ENCODE assay signal across 8 mouse cellular contexts in the genomic region with DNA sequence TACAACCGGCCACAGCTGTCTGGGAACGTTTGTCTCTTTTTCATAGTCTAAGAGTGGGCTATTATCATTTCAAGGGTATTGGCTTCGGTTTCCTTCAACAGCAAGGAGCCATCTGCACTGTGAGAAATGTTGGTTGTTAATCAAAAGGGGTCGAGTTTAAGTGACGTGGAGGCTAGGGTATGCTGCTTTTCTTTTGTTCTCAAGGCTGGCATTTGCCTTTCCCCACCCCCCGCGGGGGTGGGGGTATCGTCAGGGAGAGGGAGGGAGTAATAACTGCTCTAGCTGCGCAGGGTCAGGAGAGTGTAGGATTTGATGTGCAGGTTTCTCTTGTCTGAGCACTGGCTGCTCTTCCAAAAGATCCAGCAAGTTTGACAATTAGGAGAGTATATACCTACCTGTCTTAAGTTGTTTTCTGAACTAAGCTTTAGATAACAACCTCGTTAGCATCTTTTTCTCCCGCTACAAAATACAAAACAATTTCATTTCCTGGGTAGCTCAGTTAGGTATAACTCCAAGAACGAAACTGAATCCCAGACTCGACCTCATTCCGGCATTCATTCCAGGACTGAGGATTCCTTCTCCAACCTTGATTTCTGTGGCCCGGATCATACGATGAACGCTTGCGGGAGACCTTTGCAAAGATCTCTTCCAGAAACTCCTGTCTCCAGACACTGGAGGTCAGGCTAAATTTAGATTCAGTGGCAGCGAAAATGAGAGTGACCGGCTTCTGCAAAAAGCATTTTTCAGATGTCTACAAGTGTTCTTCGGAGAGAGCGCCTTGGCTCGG. TPM values are rescaled to one million over a fixed set of nuclear protein-coding genes. Genes with fewer than 3 reads are reported as not detected.
A peak's percentile ranks its signal among the peaks of the same experiment; 100 is the strongest.
DNase-seq lines count a peak whose midpoint lies in the region; ATAC-seq and TF ChIP-seq lines count a peak whose summit lies in the region.

No protein-coding gene starts in this region.

- 1% methylated on average over 23 of the region's 23 CpGs for WGBS in kidney, adult 2 months
- under 1% methylated on average over 23 of the region's 23 CpGs for WGBS in midbrain, embryonic 14.5 days

- peak overlapping the region; percentile 73 for H3K4me2 ChIP-seq in midbrain, embryonic 14.5 days (ENCODE audit: low read length)

- TF ChIP-seq POLR2A in kidney, adult 2 months (IDR thresholded peaks at IDR 0.05; ENCODE audit: low read depth, low read length), result no peak

- H3K9ac ChIP-seq in midbrain, embryonic 14.5 days (replicated peaks; ENCODE audit: low read length), result peak overlapping the region; percentile 68

- no peaks in the 10 kb centered on the region for H3K9me3 ChIP-seq in midbrain, embryonic 14.5 days (ENCODE audit: control insufficient read depth, low read length)

- peak overlapping the region; percentile 66 for H3K4me3 ChIP-seq in kidney, adult 2 months (ENCODE audit: insufficient read depth, low read depth, low read length)
- H3K4me3 ChIP-seq in midbrain, embryonic 14.5 days (replicated peaks; ENCODE audit: low read depth, low read length), result peak overlapping the region; percentile 67

- peak; percentile 17 for ATAC-seq in granulocyte monocyte progenitor cell, adult 5-6 weeks (replicated peaks; ENCODE audit: poor library complexity, severe bottlenecking)
- ATAC-seq in midbrain, embryonic 14.5 days (ENCODE audit: low FRiP score, low TSS enrichment), result peak; percentile 68

- no peaks in the 10 kb centered on the region for H3K27me3 ChIP-seq in kidney, adult 2 months (replicated peaks; ENCODE audit: control insufficient read depth, insufficient read depth, low read length)
- H3K27me3 ChIP-seq in midbrain, embryonic 14.5 days (ENCODE audit: control insufficient read depth, insufficient read depth, low read length), result no peaks in the 10 kb centered on the region

- H3K27ac ChIP-seq in kidney, adult 2 months (ENCODE audit: insufficient read depth, low read depth, low read length), result peak overlapping the region; percentile 18
- peak overlapping the region; percentile 90 for H3K27ac ChIP-seq in midbrain, embryonic 14.5 days (replicated peaks; ENCODE audit: low read depth, low read length)

- peaks cover 12% of the 10 kb centered on the region; the same call in 1 of the 2 replicates for H3K4me1 ChIP-seq in kidney, adult 2 months (ENCODE audit: control insufficient read depth, insufficient read depth, low read length)
- H3K4me1 ChIP-seq in midbrain, embryonic 14.5 days (ENCODE audit: control insufficient read depth, insufficient read depth, low read length), result peaks cover 4% of the 10 kb centered on the region

- DNase-seq in kidney, adult 2 months, result peak; percentile 20
- DNase-seq in kidney, adult 11 months, result no peak
- DNase-seq in NIH3T3 (ENCODE audit: low read depth), result peak; percentile 69
- peak; percentile 43 to 57 for DNase-seq in cerebellum, postnatal 25 days
- DNase-seq in layer of hippocampus, postnatal 14 days (ENCODE audit: low spot score in 2 of 2), result peak; percentile 29 to 40
- peak; percentile 85 for DNase-seq in midbrain, embryonic 14.5 days
- peak; percentile 22 to 61 for DNase-seq in thymus, adult 18-20 months

- no peaks in the 10 kb centered on the region for H3K36me3 ChIP-seq in kidney, adult 2 months (ENCODE audit: control insufficient read depth, insufficient read depth, low read length)
- no peaks in the 10 kb centered on the region for H3K36me3 ChIP-seq in midbrain, embryonic 14.5 days (ENCODE audit: control insufficient read depth, insufficient read depth, low read length)

- TF ChIP-seq CTCF in kidney, adult 2 months (conservative IDR thresholded peaks at IDR 0.05; ENCODE audit: insufficient read depth, insufficient read length, low read depth, low read length), result no peak

RNA-seq across cellular contexts. Expression of a gene that starts 0.7 kb away (rescaled TPM):
- polyA plus RNA-seq in kidney, adult 2 months (2012; rRNA removed), result 21.0 and 27.8 TPM in 2 replicates
- 25.8 and 36.0 TPM in 2 replicates for total RNA-seq in granulocyte monocyte progenitor cell, adult 5-6 weeks (2014; fragmentation: Nextera tagmentation)
- 58.1 and 61.4 TPM in 2 replicates for total RNA-seq in granulocyte monocyte progenitor cell, adult 5-6 weeks (2017)
- total RNA-seq in layer of hippocampus, postnatal 14 days (2021), result 10 to 100 TPM; 30.4 to 31.7 TPM
- 30.5 and 31.7 TPM in 2 replicates for polyA plus RNA-seq in midbrain, embryonic 14.5 days (2014; fragmentation: Nextera tagmentation; extraction: Ambion mirVana)

RNA-seq across cellular contexts. Expression of a gene that starts 31.5 kb away (rescaled TPM):
- polyA plus RNA-seq in kidney, adult 2 months (2012; rRNA removed), result 32.8 and 33.8 TPM in 2 replicates
- 275 and 288 TPM in 2 replicates for total RNA-seq in granulocyte monocyte progenitor cell, adult 5-6 weeks (2014; fragmentation: Nextera tagmentation)
- total RNA-seq in granulocyte monocyte progenitor cell, adult 5-6 weeks (2017), result 260 and 270 TPM in 2 replicates
- 10 to 100 TPM; 27.4 to 30.2 TPM for total RNA-seq in layer of hippocampus, postnatal 14 days (2021)
- 23.7 and 24.7 TPM in 2 replicates for polyA plus RNA-seq in midbrain, embryonic 14.5 days (2014; fragmentation: Nextera tagmentation; extraction: Ambion mirVana)

RNA-seq across cellular contexts. Expression of a gene that starts 45.3 kb away (rescaled TPM):
- polyA plus RNA-seq in kidney, adult 2 months (2012; rRNA removed), result 9.6 and 10.8 TPM in 2 replicates
- 6.6 and 10.5 TPM in 2 replicates for total RNA-seq in granulocyte monocyte progenitor cell, adult 5-6 weeks (2014; fragmentation: Nextera tagmentation)
- 2.2 and 6.1 TPM in 2 replicates for total RNA-seq in granulocyte monocyte progenitor cell, adult 5-6 weeks (2017)
- total RNA-seq in layer of hippocampus, postnatal 14 days (2021), result 10 to 100 TPM; 14.7 to 16.6 TPM
- 50.9 and 62.2 TPM in 2 replicates for polyA plus RNA-seq in midbrain, embryonic 14.5 days (2014; fragmentation: Nextera tagmentation; extraction: Ambion mirVana)

Comparison
In these comparisons a context has a peak if more than half of its experiments do, and no peak if none do; other contexts are left out.
1. RNA of a gene that starts 31.5 kb away (total RNA-seq): 260 to 288 TPM in granulocyte monocyte progenitor cell, adult 5-6 weeks; 27.4 to 30.2 TPM in layer of hippocampus, postnatal 14 days; every median in the first group is over 4 times any median in the second.